Mouse (Mus musculus): ENCODE data around the gene Rgs4. TPM values are rescaled to one million over a fixed set of nuclear protein-coding genes. Genes with fewer than 3 reads are reported as not detected.

Gene Rgs4
- total RNA-seq, 1 experiment: 1.1 TPM

DNA sequence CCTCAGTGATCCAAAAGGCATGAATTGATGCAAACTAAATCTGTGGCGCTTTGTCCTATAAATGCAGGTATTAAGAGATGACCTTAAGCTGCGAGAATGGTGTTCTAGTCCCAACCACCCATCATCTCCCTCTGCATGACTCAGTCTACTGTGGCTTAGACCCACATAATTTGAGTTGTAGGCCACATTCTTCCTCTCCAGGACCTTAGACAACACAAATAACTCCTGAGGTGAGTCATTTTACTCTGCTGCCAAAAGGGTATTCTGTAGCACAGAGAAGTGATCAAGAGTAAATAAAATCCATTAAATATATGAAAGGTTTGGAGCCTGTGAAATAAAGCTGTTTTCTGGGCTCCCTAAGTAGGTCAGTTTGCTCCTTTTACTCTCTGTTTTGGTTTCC lies 48.3 kb downstream of the Rgs4 start:
- DNase-seq (ENCODE audit: low read depth, low spot score): no peak
- in situ Hi-C loops (cut with MboI; ENCODE audit: low sequenced_read_pairs in 2 of 2, unreplicated experiment in 2 of 2): no loop called here
- Histone ChIP-seq H3K4me1 (ENCODE audit: control insufficient read depth in 2 of 2, insufficient read depth in 2 of 2, low read length in 2 of 2, poor library complexity in 1 of 2) (no peaks in the 10 kb centered on the region), H3K9me3 (ENCODE audit: control insufficient read depth, insufficient read depth, low read depth, low read length) (no peaks in the 10 kb centered on the region), H3K36me3 (ENCODE audit: control insufficient read depth, insufficient read depth, low read length, poor library complexity, severe bottlenecking) (no peaks in the 10 kb centered on the region), H3K9ac (ENCODE audit: insufficient read depth, low read depth, low read length, poor library complexity, severe bottlenecking) (no peak overlapping the region), H3K27ac (ENCODE audit: insufficient read depth, low read depth, low read length, poor library complexity, severe bottlenecking) (no peak overlapping the region), H3K4me3 (ENCODE audit: insufficient read depth in 1 of 2, low read depth in 1 of 2, low read length in 2 of 2, poor library complexity in 1 of 2, severe bottlenecking in 1 of 2) (no peak overlapping the region)
- no peak for TF ChIP-seq CHD2 (IDR thresholded peaks at IDR 0.05; ENCODE audit: low read depth, low read length)
- TF ChIP-seq MAFK (IDR thresholded peaks at IDR 0.05; ENCODE audit: insufficient read depth, low read depth, low read length): no peak
- no peak for TF ChIP-seq ZNF384 (IDR thresholded peaks at IDR 0.05; ENCODE audit: low read depth, low read length)
- no peak for TF ChIP-seq HCFC1 (IDR thresholded peaks at IDR 0.05; ENCODE audit: borderline replicate concordance, insufficient read depth, low read length)
- TF ChIP-seq ZC3H11A (IDR thresholded peaks at IDR 0.05; ENCODE audit: borderline replicate concordance, low read depth, low read length): no peak

DNA sequence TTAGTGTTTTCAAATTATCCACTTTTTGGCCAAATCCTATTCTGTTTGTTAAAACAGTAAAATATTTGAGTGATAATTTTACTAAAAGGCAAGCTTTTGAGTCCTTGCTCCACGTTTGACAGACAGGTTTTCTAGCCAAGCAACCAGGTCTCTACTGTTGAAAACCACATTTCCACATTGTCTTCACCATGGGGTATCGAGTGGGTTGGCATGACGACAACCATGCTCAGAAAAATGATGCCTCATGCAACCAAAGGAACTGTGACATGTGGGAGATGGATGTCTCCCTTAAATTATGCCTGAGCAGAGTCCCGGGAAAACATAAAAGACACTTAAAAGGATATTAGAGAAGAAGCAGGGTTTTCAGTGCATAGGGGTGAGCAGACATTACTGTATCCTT lies 50.2 kb downstream of the Rgs4 start:
- Histone ChIP-seq H3K4me3 (ENCODE audit: insufficient read depth in 1 of 2, low read depth in 1 of 2, low read length in 2 of 2, poor library complexity in 1 of 2, severe bottlenecking in 1 of 2) (no peak overlapping the region), H3K4me1 (ENCODE audit: control insufficient read depth in 2 of 2, insufficient read depth in 2 of 2, low read length in 2 of 2, poor library complexity in 1 of 2) (no peaks in the 10 kb centered on the region), H3K9me3 (ENCODE audit: control insufficient read depth, insufficient read depth, low read depth, low read length) (no peaks in the 10 kb centered on the region), H3K9ac (ENCODE audit: insufficient read depth, low read depth, low read length, poor library complexity, severe bottlenecking) (no peak overlapping the region), H3K27ac (ENCODE audit: insufficient read depth, low read depth, low read length, poor library complexity, severe bottlenecking) (no peak overlapping the region), H3K36me3 (ENCODE audit: control insufficient read depth, insufficient read depth, low read length, poor library complexity, severe bottlenecking) (no peaks in the 10 kb centered on the region)
- no peak for DNase-seq (ENCODE audit: low read depth, low spot score)
- TF ChIP-seq CHD2 (IDR thresholded peaks at IDR 0.05; ENCODE audit: low read depth, low read length): no peak
- TF ChIP-seq HCFC1 (IDR thresholded peaks at IDR 0.05; ENCODE audit: borderline replicate concordance, insufficient read depth, low read length): no peak
- no peak for TF ChIP-seq MAFK (IDR thresholded peaks at IDR 0.05; ENCODE audit: insufficient read depth, low read depth, low read length)
- TF ChIP-seq ZC3H11A (IDR thresholded peaks at IDR 0.05; ENCODE audit: borderline replicate concordance, low read depth, low read length): no peak
- no peak for TF ChIP-seq ZNF384 (IDR thresholded peaks at IDR 0.05; ENCODE audit: low read depth, low read length)
- in situ Hi-C loops (cut with MboI; ENCODE audit: low sequenced_read_pairs in 2 of 2, unreplicated experiment in 2 of 2): no loop called here

DNA sequence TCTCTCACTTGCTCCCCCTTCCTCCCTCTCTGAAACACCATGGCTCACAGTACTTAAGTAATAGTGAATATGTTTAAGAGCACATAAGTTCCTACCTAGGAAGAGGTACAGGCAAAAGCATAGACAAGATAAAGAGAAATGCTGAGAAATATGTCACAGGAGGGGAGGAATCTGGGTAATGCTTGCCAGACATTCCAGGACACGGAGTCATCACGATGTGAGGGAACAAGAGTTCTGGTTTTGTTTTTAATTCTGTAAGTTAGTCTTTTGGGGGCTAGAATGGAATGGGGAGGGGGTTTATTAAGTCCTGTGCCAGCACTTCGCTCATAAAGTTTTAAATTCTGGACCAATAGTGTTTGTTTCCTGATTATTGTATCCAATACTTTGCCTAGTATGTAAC lies 52.1 kb downstream of the Rgs4 start:
- H3K36me3 ChIP-seq (ENCODE audit: control insufficient read depth, insufficient read depth, low read length, poor library complexity, severe bottlenecking): no peaks in the 10 kb centered on the region
- no peaks in the 10 kb centered on the region for H3K4me1 ChIP-seq (ENCODE audit: control insufficient read depth in 2 of 2, insufficient read depth in 2 of 2, low read length in 2 of 2, poor library complexity in 1 of 2)
- no peak overlapping the region for H3K27ac ChIP-seq (ENCODE audit: insufficient read depth, low read depth, low read length, poor library complexity, severe bottlenecking)

DNA sequence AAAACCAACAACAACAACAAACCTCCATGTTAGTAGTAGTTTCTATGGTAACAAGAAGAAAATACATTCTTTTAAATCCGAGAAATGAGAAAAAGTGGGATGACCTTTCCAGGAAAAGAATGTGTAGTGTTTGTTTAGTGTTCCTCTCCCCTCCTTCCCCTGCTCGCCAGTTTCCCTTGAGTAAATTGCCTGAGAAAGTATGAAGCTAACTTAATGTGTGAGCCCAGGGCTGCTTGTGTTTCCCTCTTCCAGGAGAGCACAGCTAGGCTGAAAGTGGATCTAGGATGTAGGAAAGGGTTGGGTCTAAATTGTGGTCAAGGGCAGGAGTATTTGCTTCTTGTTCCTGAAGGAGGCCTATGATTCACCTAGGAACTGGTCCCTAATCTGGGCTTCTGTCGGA lies 53.9 kb downstream of the Rgs4 start:
- DNase-seq (ENCODE audit: low read depth, low spot score): no peak
- no peak for TF ChIP-seq ZNF384 (IDR thresholded peaks at IDR 0.05; ENCODE audit: low read depth, low read length)
- TF ChIP-seq ZC3H11A (IDR thresholded peaks at IDR 0.05; ENCODE audit: borderline replicate concordance, low read depth, low read length): no peak
- TF ChIP-seq HCFC1 (IDR thresholded peaks at IDR 0.05; ENCODE audit: borderline replicate concordance, insufficient read depth, low read length): no peak
- TF ChIP-seq MAFK (IDR thresholded peaks at IDR 0.05; ENCODE audit: insufficient read depth, low read depth, low read length): no peak
- no peak for TF ChIP-seq CHD2 (IDR thresholded peaks at IDR 0.05; ENCODE audit: low read depth, low read length)
- in situ Hi-C loops (cut with MboI; ENCODE audit: low sequenced_read_pairs in 2 of 2, unreplicated experiment in 2 of 2): no loop called here

More for the DNA sequence above, 52.1 kb downstream of the Rgs4 start:
- Histone ChIP-seq H3K9me3 (ENCODE audit: control insufficient read depth, insufficient read depth, low read depth, low read length) (no peaks in the 10 kb centered on the region), H3K4me3 (ENCODE audit: insufficient read depth in 1 of 2, low read depth in 1 of 2, low read length in 2 of 2, poor library complexity in 1 of 2, severe bottlenecking in 1 of 2) (no peak overlapping the region), H3K9ac (ENCODE audit: insufficient read depth, low read depth, low read length, poor library complexity, severe bottlenecking) (no peak overlapping the region)
- no peak for DNase-seq (ENCODE audit: low read depth, low spot score)
- no peak for TF ChIP-seq ZNF384 (IDR thresholded peaks at IDR 0.05; ENCODE audit: low read depth, low read length)
- in situ Hi-C loops (cut with MboI; ENCODE audit: low sequenced_read_pairs in 2 of 2, unreplicated experiment in 2 of 2): no loop called here

DNA sequence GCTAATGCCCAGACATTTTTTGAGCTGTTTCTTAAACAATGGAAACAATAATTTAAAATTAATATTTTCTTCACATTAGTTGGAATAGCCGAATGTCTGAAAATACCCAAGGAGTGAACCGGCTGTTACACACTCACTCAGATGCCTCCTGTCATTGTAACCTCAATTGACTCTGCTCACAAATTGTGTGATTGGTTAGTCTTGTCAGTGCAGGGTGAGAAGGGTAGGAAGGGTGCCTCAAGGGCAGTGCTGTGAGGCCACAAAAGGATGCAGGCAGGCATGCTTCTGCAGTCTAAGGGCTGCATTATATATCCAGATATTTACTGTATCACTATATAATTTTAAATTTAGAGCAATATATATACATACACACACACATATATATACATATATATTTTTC lies 54.4 kb downstream of the Rgs4 start:
- H3K36me3 ChIP-seq (ENCODE audit: control insufficient read depth, insufficient read depth, low read length, poor library complexity, severe bottlenecking): no peaks in the 10 kb centered on the region
- no peaks in the 10 kb centered on the region for H3K4me1 ChIP-seq (ENCODE audit: control insufficient read depth in 2 of 2, insufficient read depth in 2 of 2, low read length in 2 of 2, poor library complexity in 1 of 2)
- no peaks in the 10 kb centered on the region for H3K9me3 ChIP-seq (ENCODE audit: control insufficient read depth, insufficient read depth, low read depth, low read length)
- TF ChIP-seq MAFK (IDR thresholded peaks at IDR 0.05; ENCODE audit: insufficient read depth, low read depth, low read length): no peak
- TF ChIP-seq ZNF384 (IDR thresholded peaks at IDR 0.05; ENCODE audit: low read depth, low read length): no peak
- TF ChIP-seq CHD2 (IDR thresholded peaks at IDR 0.05; ENCODE audit: low read depth, low read length): no peak
- no peak for TF ChIP-seq HCFC1 (IDR thresholded peaks at IDR 0.05; ENCODE audit: borderline replicate concordance, insufficient read depth, low read length)
- TF ChIP-seq ZC3H11A (IDR thresholded peaks at IDR 0.05; ENCODE audit: borderline replicate concordance, low read depth, low read length): no peak
- H3K4me3 ChIP-seq (ENCODE audit: insufficient read depth in 1 of 2, low read depth in 1 of 2, low read length in 2 of 2, poor library complexity in 1 of 2, severe bottlenecking in 1 of 2): no peak overlapping the region
- no peak overlapping the region for H3K9ac ChIP-seq (ENCODE audit: insufficient read depth, low read depth, low read length, poor library complexity, severe bottlenecking)
- DNase-seq (ENCODE audit: low read depth, low spot score): no peak
- in situ Hi-C loops (cut with MboI; ENCODE audit: low sequenced_read_pairs in 2 of 2, unreplicated experiment in 2 of 2): no loop called here
- no peak overlapping the region for H3K27ac ChIP-seq (ENCODE audit: insufficient read depth, low read depth, low read length, poor library complexity, severe bottlenecking)

More for the DNA sequence above, 53.9 kb downstream of the Rgs4 start:
- Histone ChIP-seq H3K4me1 (ENCODE audit: control insufficient read depth in 2 of 2, insufficient read depth in 2 of 2, low read length in 2 of 2, poor library complexity in 1 of 2) (no peaks in the 10 kb centered on the region), H3K4me3 (ENCODE audit: insufficient read depth in 1 of 2, low read depth in 1 of 2, low read length in 2 of 2, poor library complexity in 1 of 2, severe bottlenecking in 1 of 2) (no peak overlapping the region), H3K9ac (ENCODE audit: insufficient read depth, low read depth, low read length, poor library complexity, severe bottlenecking) (no peak overlapping the region), H3K9me3 (ENCODE audit: control insufficient read depth, insufficient read depth, low read depth, low read length) (no peaks in the 10 kb centered on the region), H3K36me3 (ENCODE audit: control insufficient read depth, insufficient read depth, low read length, poor library complexity, severe bottlenecking) (no peaks in the 10 kb centered on the region), H3K27ac (ENCODE audit: insufficient read depth, low read depth, low read length, poor library complexity, severe bottlenecking) (no peak overlapping the region)

Other genes starting within 250 kb of the Rgs4 start
- gene Nuf2, start 216.2 kb downstream of the Rgs4 start, total RNA-seq (2012; rRNA removed): 26.6 and 32.7 TPM in 2 replicates
- gene Rgs5, start 92.1 kb downstream of the Rgs4 start, total RNA-seq (2012; rRNA removed): 0.76 TPM in 1 of 2 replicates, not detected in the other
- gene Ccdc190, start 181.0 kb upstream of the Rgs4 start, total RNA-seq (2012; rRNA removed): 0.40 and 0.63 TPM in 2 replicates
- 14.6 and 14.7 TPM in 2 replicates for gene Hsd17b7, start 221.6 kb upstream of the Rgs4 start, total RNA-seq (2012; rRNA removed)

Measured in ES-E14 (cell line).